Mouse (Mus musculus) CH12.LX (cell line): Measurements from ENCODE around the gene Mob3c.
A peak's percentile ranks its signal among the peaks of the same experiment; 100 is the strongest.

Experiments
- BHLHE40 ChIP-seq: IDR thresholded peaks from 2 replicates; pipeline ENCODE4 v1.6.1; 2011; ENCODE audit warnings: mild to moderate bottlenecking, low read depth, low read length, improper control_type of control experiment
- CHD1 ChIP-seq: IDR thresholded peaks from 2 replicates; pipeline ENCODE4 v1.6.1; 2012; ENCODE audit warnings: low read depth, low read length, improper control_type of control experiment, inconsistent platforms
- CHD2 ChIP-seq: IDR thresholded peaks from 2 replicates; pipeline ENCODE4 v1.6.1; 2011; ENCODE audit warnings: low read length, improper control_type of control experiment
- CTCF ChIP-seq, 2 experiments: IDR thresholded peaks in 1 of 2; conservative IDR thresholded peaks in 1 of 2; 2 replicates each; pipeline ENCODE4 v1.5.1; 2011 to 2012; ENCODE audit warnings: low read depth in 2 of 2, low read length in 2 of 2, improper control_type of control experiment in 1 of 2, inconsistent platforms in 1 of 2, mild to moderate bottlenecking in 1 of 2, moderate library complexity in 1 of 2
- EP300 ChIP-seq: IDR thresholded peaks from 2 replicates; pipeline ENCODE4 v1.6.1; 2011; ENCODE audit warnings: low read length, improper control_type of control experiment
- MAZ ChIP-seq: IDR thresholded peaks from 2 replicates; pipeline ENCODE4 v1.6.1; 2012; ENCODE audit warnings: low read depth, mild to moderate bottlenecking, inconsistent platforms, low read length, improper control_type of control experiment, moderate library complexity
- POLR2A ChIP-seq: IDR thresholded peaks from 2 replicates; pipeline ENCODE4 v1.6.1; 2011; ENCODE audit warnings: low read depth, mild to moderate bottlenecking, improper control_type of control experiment, low read length
- RCOR1 ChIP-seq: conservative IDR thresholded peaks from 2 replicates; pipeline ENCODE4 v1.6.1; 2012; ENCODE audit warnings: low read depth, mild to moderate bottlenecking, inconsistent platforms, low read length, improper control_type of control experiment
- SMC3 ChIP-seq: IDR thresholded peaks from 2 replicates; pipeline ENCODE4 v1.6.1; 2011; ENCODE audit warnings: low read depth, low read length, improper control_type of control experiment
- ZNF384 ChIP-seq: IDR thresholded peaks from 2 replicates; pipeline ENCODE4 v1.6.1; 2012; ENCODE audit warnings: low read depth, low read length, improper control_type of control experiment, inconsistent platforms

GRCm38 (mm10) chr4:115827888-115828571 is at the start of gene Mob3c:
- TF ChIP-seq POLR2A (peak; percentile 69; the same call in 1 of the 2 replicates), CTCF (conservative IDR thresholded peaks at IDR 0.05 in 1 of 2, IDR thresholded peaks at IDR 0.05 in 1 of 2; ENCODE audit: low read depth in 2 of 2, low read length in 2 of 2) (no peak), RCOR1 (no peak), CHD1 (no peak), SMC3 (no peak), ZNF384 (no peak), CHD2 (peak; percentile 73; the same call in 1 of the 2 replicates), EP300 (no peak), BHLHE40 (no peak), MAZ (peak; percentile 71; the same call in 1 of the 2 replicates)
